Mouse (Mus musculus) limb, embryonic 14.5 days (tissue): ENCODE data around the gene Rgs7. TPM values are rescaled to one million over a fixed set of nuclear protein-coding genes. Genes with fewer than 3 reads are reported as not detected.

Experiments used
- ATAC-seq: fragments of 200-750 bp; cut with Nextera tagmentation; 2 replicates; pipeline ENCODE4 v1.8.0; 2017; ENCODE audit warnings: low read depth, moderate number of reproducible peaks, moderate TSS enrichment; ENCODE audit not compliant: low FRiP score
- DNase-seq: peaks from one replicate; pipeline ENCODE4 v3.0.0-alpha.2; 2015; ENCODE audit warnings: low spot score
- H3K27ac ChIP-seq: fragments of 300-500 bp; sonication (generic); replicated peaks from 2 replicates; pipeline ENCODE4 v1.5.1; 2014; ENCODE audit warnings: low read depth, mild to moderate bottlenecking, low read length, moderate library complexity, mixed read lengths
- H3K27me3 ChIP-seq: fragments of 300-500 bp; sonication (generic); 2 replicates; pipeline ENCODE4 v1.6.1; 2014; ENCODE audit warnings: low read length, mixed read lengths; ENCODE audit not compliant: control insufficient read depth, insufficient read depth
- H3K36me3 ChIP-seq: fragments of 300-500 bp; sonication (generic); 2 replicates; pipeline ENCODE4 v1.6.1; 2014; ENCODE audit warnings: mild to moderate bottlenecking, low read length, moderate library complexity, mixed read lengths; ENCODE audit not compliant: control insufficient read depth, insufficient read depth
- H3K4me1 ChIP-seq: fragments of 300-500 bp; sonication (generic); 2 replicates; pipeline ENCODE4 v1.6.1; 2014; ENCODE audit warnings: antibody characterized with exemption, low read length, mixed read lengths; ENCODE audit not compliant: control insufficient read depth, insufficient read depth
- H3K4me2 ChIP-seq: fragments of 300-500 bp; sonication (generic); replicated peaks from 2 replicates; pipeline ENCODE4 v1.6.1; 2014; ENCODE audit warnings: low read depth, mild to moderate bottlenecking, low read length, moderate library complexity; ENCODE audit not compliant: severe bottlenecking
- H3K4me3 ChIP-seq: fragments of 300-500 bp; sonication (generic); replicated peaks from 2 replicates; pipeline ENCODE4 v1.5.1; 2014; ENCODE audit warnings: low read length
- H3K9ac ChIP-seq: fragments of 300-500 bp; sonication (generic); 2 replicates; pipeline ENCODE4 v1.6.1; 2014; ENCODE audit warnings: mild to moderate bottlenecking, low read depth, low read length, moderate library complexity; ENCODE audit not compliant: severe bottlenecking
- H3K9me3 ChIP-seq: fragments of 300-500 bp; sonication (generic); 2 replicates; pipeline ENCODE4 v1.6.1; 2016; ENCODE audit warnings: low read length; ENCODE audit not compliant: control insufficient read depth
- POLR2A ChIP-seq: fragments of 200-500 bp; IDR thresholded peaks from 2 replicates; pipeline ENCODE4 v1.8.0; 2012; ENCODE audit warnings: inconsistent platforms, mild to moderate bottlenecking, moderate library complexity, borderline replicate concordance; ENCODE audit not compliant: insufficient read depth, insufficient read length; ENCODE audit errors: extremely low read depth
- WGBS: fragments of 180-500 bp; shearing (Covaris S2); extraction: QIAGEN DNeasy Blood & Tissue Kit; methylation state at CpG from one replicate; pipeline ENCODE4 v1.1.7; 2014; 5-methylcytosine and 5-hydroxymethylcytosine counted together
- polyA plus RNA-seq, 2 experiments: library from polyadenylated mRNA; depleted of rRNA in 1 of 2; stranded (reverse) in 1 of 2; unstranded in 1 of 2; fragments of >200 nt; fragmentation: Nextera tagmentation in 1 of 2; extraction: Ambion mirVana in 1 of 2; gene quantifications; 2 replicates each; pipeline versions ENCODE4 v1.2.1 to v1.2.3; 2012 to 2014

Gene Rgs7
- polyA plus RNA-seq, 2 experiments: 0.47 to 0.65 TPM

DNA sequence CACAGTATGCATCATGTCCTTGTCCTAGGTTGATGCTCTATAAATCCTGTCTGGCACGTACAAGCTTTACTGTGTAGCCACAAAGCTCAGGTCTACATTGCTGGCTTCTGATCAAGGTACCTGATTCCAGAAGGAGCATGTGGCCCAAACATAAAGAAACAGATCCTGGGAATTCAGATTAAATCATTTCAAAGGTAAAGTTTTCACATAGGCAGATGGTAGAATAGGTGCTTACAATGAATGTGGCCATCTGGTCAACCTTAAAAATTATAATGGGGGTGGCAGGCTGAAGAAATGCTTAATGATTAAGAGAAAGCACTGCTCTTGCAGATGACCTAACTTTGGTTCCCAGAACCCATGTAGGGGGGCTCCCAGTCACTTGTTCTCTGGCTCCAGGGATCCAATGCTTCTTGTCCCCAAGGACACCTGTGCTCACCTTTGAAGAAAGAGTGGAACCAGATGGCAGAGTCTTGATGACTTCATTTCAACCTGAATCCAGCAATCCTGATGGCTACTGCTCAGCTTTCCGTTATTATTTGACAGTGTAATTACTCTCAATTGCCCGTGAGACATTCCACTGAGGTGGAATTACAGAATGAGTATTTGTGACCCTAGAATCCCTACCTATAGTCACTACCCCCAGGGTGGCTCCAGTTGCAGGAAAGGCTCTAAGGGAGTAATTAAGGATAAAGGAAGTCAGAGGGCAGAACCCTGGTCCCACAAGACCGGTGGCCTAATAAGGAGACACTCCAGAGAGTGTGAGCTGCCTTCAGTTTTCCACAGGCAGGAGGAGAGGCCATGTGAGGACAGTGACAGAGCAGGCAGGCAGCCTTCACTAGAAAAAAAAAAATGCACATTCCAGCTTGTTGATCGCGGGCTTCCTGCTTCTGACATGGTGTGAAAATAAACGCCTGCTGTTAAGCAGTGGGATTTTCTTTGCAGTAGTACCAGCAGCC, 132.6 kb downstream of the Rgs7 start:
- TF ChIP-seq POLR2A: no peak
- Histone ChIP-seq H3K4me2 (no peak overlapping the region), H3K9me3 (no peaks in the 10 kb centered on the region), H3K9ac (no peak overlapping the region), H3K4me3 (no peak overlapping the region), H3K27me3 (no peaks in the 10 kb centered on the region), H3K27ac (no peak overlapping the region), H3K36me3 (no peaks in the 10 kb centered on the region), H3K4me1 (no peaks in the 10 kb centered on the region)
- 24% methylated on average over 7 of the region's 7 CpGs for WGBS
- ATAC-seq: no peak
- no peak for DNase-seq

DNA sequence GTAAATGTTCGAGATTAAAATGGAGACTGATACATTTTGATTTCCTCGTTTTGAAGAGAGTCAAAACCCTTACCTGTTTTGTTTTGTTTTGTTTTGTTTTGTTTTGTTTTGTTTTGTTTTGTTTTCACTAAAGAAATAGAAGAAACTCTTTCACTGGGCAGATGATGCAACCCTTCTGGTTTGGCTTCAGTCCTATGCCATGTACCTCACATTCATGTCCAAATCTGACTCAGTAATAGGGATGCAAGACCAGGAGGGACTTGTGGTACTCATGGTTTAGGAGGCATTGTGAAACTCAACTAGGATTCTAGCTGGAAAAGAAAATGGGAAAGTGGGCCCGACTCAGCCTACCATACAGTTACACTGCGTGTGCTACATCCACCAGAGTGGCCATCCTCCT, 139.4 kb downstream of the Rgs7 start:
- TF ChIP-seq POLR2A: no peak
- H3K4me3 ChIP-seq: no peak overlapping the region
- no peak for DNase-seq
- no peaks in the 10 kb centered on the region for H3K9me3 ChIP-seq
- no peaks in the 10 kb centered on the region for H3K4me1 ChIP-seq
- 81% methylated on average over 4 of the region's 4 CpGs for WGBS
- no peak overlapping the region for H3K9ac ChIP-seq
- H3K36me3 ChIP-seq: no peaks in the 10 kb centered on the region
- H3K27ac ChIP-seq: no peak overlapping the region
- no peak for ATAC-seq
- no peaks in the 10 kb centered on the region for H3K27me3 ChIP-seq
- H3K4me2 ChIP-seq: no peak overlapping the region

DNA sequence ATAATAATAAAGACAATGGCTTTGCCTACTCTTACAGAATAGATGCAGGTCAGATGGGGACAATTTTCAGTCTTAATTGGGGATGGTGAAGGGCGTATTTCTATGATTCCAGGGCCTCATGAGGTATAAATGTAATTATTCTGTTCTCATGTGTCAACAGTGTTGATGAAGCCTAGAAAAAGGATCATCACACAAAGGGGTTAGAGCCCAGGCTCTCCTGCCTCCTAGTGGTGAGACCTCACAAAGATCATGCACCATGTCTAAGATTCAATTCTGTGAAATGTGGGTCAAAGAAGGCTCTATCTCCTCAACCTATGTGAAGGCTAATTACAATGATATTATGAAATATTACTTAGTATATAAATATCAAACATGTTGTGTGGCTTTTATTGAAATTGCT, 146.1 kb downstream of the Rgs7 start:
- Histone ChIP-seq H3K27me3 (no peaks in the 10 kb centered on the region), H3K36me3 (no peaks in the 10 kb centered on the region), H3K9ac (no peak overlapping the region), H3K27ac (no peak overlapping the region), H3K4me3 (no peak overlapping the region), H3K4me1 (no peaks in the 10 kb centered on the region), H3K9me3 (no peaks in the 10 kb centered on the region), H3K4me2 (no peak overlapping the region)
- 73% methylated on average over 1 of the region's 1 CpGs for WGBS
- no peak for TF ChIP-seq POLR2A
- ATAC-seq (no peak), DNase-seq (no peak)

DNA sequence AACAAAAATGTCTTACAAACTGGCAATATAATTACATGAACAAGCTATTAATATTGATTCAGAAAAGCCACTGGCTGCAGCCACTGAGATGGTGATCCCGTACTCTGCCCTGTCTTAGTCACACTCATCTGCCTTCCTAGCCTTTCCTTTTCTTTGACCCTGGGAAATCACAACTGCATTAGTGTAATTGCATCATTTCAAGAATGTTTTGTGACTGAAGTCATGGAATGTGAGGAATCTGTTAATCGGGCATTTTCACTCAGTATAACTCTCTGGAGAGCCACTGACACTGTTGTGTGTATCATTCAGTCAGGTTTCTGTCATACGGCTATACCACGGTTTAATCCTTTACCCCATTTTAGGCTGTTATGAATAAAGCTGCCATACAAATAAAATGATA, 156.1 kb downstream of the Rgs7 start:
- H3K27ac ChIP-seq: no peak overlapping the region
- H3K4me3 ChIP-seq: no peak overlapping the region
- DNase-seq (no peak), ATAC-seq (no peak)
- 67% methylated on average over 4 of the region's 4 CpGs for WGBS
- no peaks in the 10 kb centered on the region for H3K27me3 ChIP-seq
- H3K9ac ChIP-seq: no peak overlapping the region
- no peaks in the 10 kb centered on the region for H3K36me3 ChIP-seq
- H3K9me3 ChIP-seq: no peaks in the 10 kb centered on the region
- no peak overlapping the region for H3K4me2 ChIP-seq
- TF ChIP-seq POLR2A: no peak
- H3K4me1 ChIP-seq: no peaks in the 10 kb centered on the region

GRCm38 (mm10) chr1:175333041-175333854, 159.1 kb downstream of the Rgs7 start:
- Histone ChIP-seq H3K27me3 (no peaks in the 10 kb centered on the region), H3K27ac (no peak overlapping the region), H3K36me3 (no peaks in the 10 kb centered on the region), H3K4me2 (no peak overlapping the region), H3K9ac (no peak overlapping the region), H3K4me3 (no peak overlapping the region), H3K9me3 (no peaks in the 10 kb centered on the region), H3K4me1 (no peaks in the 10 kb centered on the region)
- WGBS: 81% methylated on average over 9 of the region's 9 CpGs
- no peak for TF ChIP-seq POLR2A
- ATAC-seq (no peak), DNase-seq (no peak)
